Mouse (Mus musculus): ENCODE measurements at regions not wholly inside any gene's neighbourhood (a gene's known extent, or its start where the extent isn't known, plus 50 kb on each side); places are given as distances from the start of the nearest gene placed in this dataset.

DNA sequence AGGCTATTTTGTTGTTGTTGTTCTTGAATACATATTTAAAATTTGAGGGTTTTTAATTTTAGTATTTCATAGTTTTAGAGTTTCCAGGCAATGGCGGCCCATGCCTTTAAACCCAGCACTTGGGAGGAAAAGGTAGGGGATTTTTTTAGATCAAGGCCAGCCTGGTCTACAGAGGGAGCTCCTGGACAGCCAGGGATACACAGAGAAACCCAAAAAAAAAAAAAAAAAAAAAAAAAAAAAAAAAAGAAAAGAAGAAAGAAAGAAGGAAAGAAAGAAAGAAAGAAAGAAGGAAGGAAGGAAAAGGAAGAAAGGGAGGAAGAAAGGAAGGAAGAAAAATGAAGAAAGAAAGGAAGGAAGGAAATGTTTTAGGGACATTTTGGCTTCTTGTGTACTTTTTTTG is 74.9 kb upstream of the Vmn2r121 start:
- in situ Hi-C loops (cut with MboI, MseI): loop anchor here (25.0 kb wide), 4 partner anchors 298 to 1502 kb away; partner anchors contain the start of genes Gm17693 and Gm21616

All from regulatory T cell (primary cell).